Mouse (Mus musculus): ENCODE results near the gene C1rl. TPM values are rescaled to one million over a fixed set of nuclear protein-coding genes. Genes with fewer than 3 reads are reported as not detected.

Gene C1rl
- 5.4 and 8.9 TPM in 2 replicates for polyA plus RNA-seq (2015; fragmentation: Nextera tagmentation; extraction: Ambion mirVana)

DNA sequence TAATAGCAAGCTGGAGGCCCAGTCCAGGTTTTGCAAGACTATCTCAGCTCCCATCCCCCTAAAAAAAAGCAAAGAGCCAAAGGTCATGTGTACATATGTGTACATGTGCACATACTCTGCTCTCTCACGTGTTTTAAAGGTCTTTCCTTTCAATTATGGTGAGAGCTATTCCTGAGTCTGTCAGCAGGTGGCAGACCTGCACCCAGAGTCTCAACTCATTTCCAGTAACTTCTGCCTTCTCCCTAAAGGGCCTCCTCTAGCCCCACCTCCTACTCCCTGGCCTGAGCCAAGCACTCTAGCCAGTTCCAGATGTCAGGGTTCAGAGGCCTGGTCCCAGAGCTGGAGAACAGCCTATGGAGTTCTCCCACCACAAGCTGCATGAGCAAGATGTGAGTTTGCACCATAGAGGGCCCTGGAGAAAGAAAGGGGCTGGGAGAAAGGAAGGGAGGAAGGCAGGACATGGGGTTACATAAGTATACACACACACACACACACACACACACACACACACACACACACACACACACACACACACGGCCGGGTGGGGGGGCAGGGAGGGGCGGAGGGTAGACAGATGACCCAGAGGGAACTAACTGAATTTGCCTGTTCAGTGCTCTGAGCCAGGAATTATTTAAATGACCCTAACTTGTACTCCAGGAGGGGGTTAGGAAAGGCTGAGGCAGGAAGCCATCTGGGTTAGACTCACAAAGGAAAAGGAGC lies at the start of gene C1rl:
Gene C1rl, plus strand, starts transcription at position 272 of the 720 bp plus-strand sequence.

GRCm38 (mm10) chr6:124464305-124465271 lies 28.3 kb upstream of the C1rl start, which contains the start of gene Clstn3:
Clstn3 (minus strand) TSS chr6:124464794.

GRCm38 (mm10) chr6:124512355-124512836 lies 19.5 kb downstream of the C1rl start, which contains the start of gene C1ra:
C1ra (plus strand) TSS chr6:124512405.

GRCm38 (mm10) chr6:124542284-124542683 lies 49.4 kb downstream of the C1rl start, which contains the start of gene C1s1:
C1s1 (minus strand) TSS chr6:124542359.

Other genes with a start within 250 kb of the C1rl start
- gene Cd163, start 188.5 kb upstream of the C1rl start, polyA plus RNA-seq (2015; fragmentation: Nextera tagmentation; extraction: Ambion mirVana) = 5.9 and 6.3 TPM in 2 replicates
- gene Pex5, start 78.0 kb upstream of the C1rl start, polyA plus RNA-seq (2015; fragmentation: Nextera tagmentation; extraction: Ambion mirVana) = 29.1 and 44.4 TPM in 2 replicates
- 9.3 and 9.4 TPM in 2 replicates for gene Clstn3, start 28.3 kb upstream of the C1rl start, polyA plus RNA-seq (2015; fragmentation: Nextera tagmentation; extraction: Ambion mirVana)
- 42.4 and 49.2 TPM in 2 replicates for gene C1ra, start 19.3 kb downstream of the C1rl start, polyA plus RNA-seq (2015; fragmentation: Nextera tagmentation; extraction: Ambion mirVana)
- 40.1 and 67.8 TPM in 2 replicates for gene C1s1, start 49.2 kb downstream of the C1rl start, polyA plus RNA-seq (2015; fragmentation: Nextera tagmentation; extraction: Ambion mirVana)
- 0.29 TPM in 1 of 2 replicates, not detected in the other for gene C1rb, start 77.2 kb downstream of the C1rl start, polyA plus RNA-seq (2015; fragmentation: Nextera tagmentation; extraction: Ambion mirVana)
- gene C1s2, start 143.0 kb downstream of the C1rl start, polyA plus RNA-seq (2015; fragmentation: Nextera tagmentation; extraction: Ambion mirVana) = 0.23 and 0.28 TPM in 2 replicates
- 48.4 and 101 TPM in 2 replicates for gene Lpcat3, start 169.9 kb downstream of the C1rl start, polyA plus RNA-seq (2015; fragmentation: Nextera tagmentation; extraction: Ambion mirVana)
- gene Emg1, start 219.1 kb downstream of the C1rl start, polyA plus RNA-seq (2015; fragmentation: Nextera tagmentation; extraction: Ambion mirVana) = 141 and 154 TPM in 2 replicates
- gene Phb2, start 219.2 kb downstream of the C1rl start, polyA plus RNA-seq (2015; fragmentation: Nextera tagmentation; extraction: Ambion mirVana) = 205 and 312 TPM in 2 replicates
- 8.6 and 10.9 TPM in 2 replicates for gene Ptpn6, start 245.6 kb downstream of the C1rl start, polyA plus RNA-seq (2015; fragmentation: Nextera tagmentation; extraction: Ambion mirVana)
- gene Grcc10, start 248.3 kb downstream of the C1rl start, polyA plus RNA-seq (2015; fragmentation: Nextera tagmentation; extraction: Ambion mirVana) = 664 and 838 TPM in 2 replicates

Measured in adrenal gland, postnatal 0 days (tissue).